Mouse (Mus musculus) frontal cortex, adult 2 months (tissue): ENCODE measurements at regions not wholly inside any gene's neighbourhood (a gene's known extent, or its start where the extent isn't known, plus 50 kb on each side); places are given as distances from the start of the nearest gene placed in this dataset.

Source experiments
- DNase-seq, 2 experiments: peaks; one replicate each; pipeline ENCODE4 v3.0.0; 2022; ENCODE audit warnings: low spot score in 1 of 2; ENCODE audit errors: extremely low spot score in 1 of 2

DNA sequence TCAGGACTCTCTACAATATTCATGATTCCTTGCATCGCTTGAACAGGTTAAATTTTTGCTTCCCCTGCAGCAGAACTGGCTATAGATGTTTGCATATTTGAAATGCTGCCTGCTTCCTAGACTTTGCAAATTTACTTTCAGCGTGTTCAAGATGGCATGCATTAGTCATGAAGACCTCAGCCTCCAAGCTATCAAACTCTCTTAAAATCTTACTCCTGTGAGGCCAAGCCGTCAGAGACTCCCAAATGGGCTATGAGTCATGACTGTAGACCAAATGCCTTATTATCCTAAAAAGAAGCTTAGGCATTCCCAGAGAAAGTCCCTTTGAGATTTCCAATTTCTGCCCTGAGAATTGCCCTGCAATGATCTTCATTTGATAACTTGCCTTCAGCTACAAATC, 874.7 kb upstream of the Pom121l12 start:
- DNase-seq = peak in 1 of 2 experiments; percentile 17

DNA sequence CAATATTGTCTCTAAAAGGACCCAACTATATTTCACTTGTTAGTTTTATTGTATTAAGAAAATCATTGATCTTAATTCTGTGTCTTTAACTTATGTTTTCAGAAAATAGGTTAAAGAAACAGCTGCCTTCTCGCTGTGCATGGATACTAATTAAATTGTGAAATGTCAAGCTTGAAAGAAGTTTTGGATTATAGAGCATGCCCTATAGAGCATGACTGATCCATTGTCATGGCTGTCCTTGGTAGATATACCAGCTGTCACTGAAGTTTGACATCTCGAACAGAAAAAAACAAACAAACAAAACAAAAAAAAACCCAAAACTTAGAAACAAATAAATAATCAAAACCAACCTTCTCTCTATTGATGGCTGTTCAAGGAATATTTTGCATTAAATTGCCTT, 828.0 kb upstream of the Pom121l12 start:
- DNase-seq = no peak
